Mouse (Mus musculus): ENCODE measurements around the gene Car15. TPM values are rescaled to one million over a fixed set of nuclear protein-coding genes. Genes with fewer than 3 reads are reported as not detected.

Gene Car15
- polyA plus RNA-seq, 1 experiment, result 0.66 TPM

GRCm38 (mm10) chr16:17815411-17816402 is 22.5 kb downstream of the Car15 start:
- no peaks in the 10 kb centered on the region for H3K79me2 ChIP-seq (ENCODE audit: control insufficient read depth, insufficient read depth)
- no peaks in the 10 kb centered on the region for H3K36me3 ChIP-seq (ENCODE audit: control insufficient read depth, insufficient read depth)
- no peaks in the 10 kb centered on the region for H3K27me3 ChIP-seq (ENCODE audit: control insufficient read depth, insufficient read depth, insufficient read length)
- H3K4me3 ChIP-seq (ENCODE audit: insufficient read depth, poor library complexity, severe bottlenecking), result no peak overlapping the region
- peak overlapping the region; percentile 13 for H3ac ChIP-seq (ENCODE audit: control insufficient read depth, insufficient read length, low read depth)
- no peaks in the 10 kb centered on the region for H3K79me3 ChIP-seq (ENCODE audit: low read depth)
- TF ChIP-seq MYOD1 (IDR thresholded peaks at IDR 0.05; ENCODE audit: control insufficient read depth, insufficient read length, low read depth) (no peak), CEBPB (IDR thresholded peaks at IDR 0.05; ENCODE audit: low read depth) (peak; percentile 68), CTCF (IDR thresholded peaks at IDR 0.05; ENCODE audit: control insufficient read depth, insufficient read depth, insufficient read length) (peak; percentile 99), MAX (IDR thresholded peaks at IDR 0.05) (peak; percentile 28), FOSL1 (IDR thresholded peaks at IDR 0.05; ENCODE audit: insufficient read depth, low read length, poor library complexity, severe bottlenecking) (no peak), MYOG (IDR thresholded peaks at IDR 0.05; ENCODE audit: control insufficient read depth, extremely low read depth, insufficient read length) (no peak), USF1 (IDR thresholded peaks at IDR 0.05; ENCODE audit: low read depth) (no peak)

- Histone ChIP-seq H3K79me2 (ENCODE audit: control insufficient read depth, insufficient read depth) (no peaks in the 10 kb centered on the region), H3K79me3 (ENCODE audit: low read depth) (no peaks in the 10 kb centered on the region), H3K36me3 (ENCODE audit: control insufficient read depth, insufficient read depth) (peaks cover 5% of the 10 kb centered on the region), H3K27me3 (ENCODE audit: control insufficient read depth, insufficient read depth, insufficient read length) (no peaks in the 10 kb centered on the region), H3ac (ENCODE audit: control insufficient read depth, insufficient read length, low read depth) (no peak overlapping the region), H3K4me3 (ENCODE audit: insufficient read depth, poor library complexity, severe bottlenecking) (no peak overlapping the region)
- TF ChIP-seq CTCF (IDR thresholded peaks at IDR 0.05; ENCODE audit: control insufficient read depth, insufficient read depth, insufficient read length) (no peak), USF1 (IDR thresholded peaks at IDR 0.05; ENCODE audit: low read depth) (no peak), MAX (IDR thresholded peaks at IDR 0.05) (no peak)
Measured at GRCm38 (mm10) chr16:17813173-17813572, 25.0 kb downstream of the Car15 start.

- H3K36me3 ChIP-seq (ENCODE audit: control insufficient read depth, insufficient read depth), result peaks cover 15% of the 10 kb centered on the region
- H3K4me3 ChIP-seq (ENCODE audit: insufficient read depth, poor library complexity, severe bottlenecking), result no peak overlapping the region
- H3ac ChIP-seq (ENCODE audit: control insufficient read depth, insufficient read length, low read depth), result no peak overlapping the region
- no peaks in the 10 kb centered on the region for H3K27me3 ChIP-seq (ENCODE audit: control insufficient read depth, insufficient read depth, insufficient read length)
- no peaks in the 10 kb centered on the region for H3K79me3 ChIP-seq (ENCODE audit: low read depth)
- no peak for TF ChIP-seq CTCF (IDR thresholded peaks at IDR 0.05; ENCODE audit: control insufficient read depth, insufficient read depth, insufficient read length)
- TF ChIP-seq FOSL1 (IDR thresholded peaks at IDR 0.05; ENCODE audit: insufficient read depth, low read length, poor library complexity, severe bottlenecking), result no peak
- no peak for TF ChIP-seq MYOD1 (IDR thresholded peaks at IDR 0.05; ENCODE audit: control insufficient read depth, insufficient read length, low read depth)
- peak; percentile 24 for TF ChIP-seq CEBPB (IDR thresholded peaks at IDR 0.05; ENCODE audit: low read depth)
- no peak for TF ChIP-seq MAX (IDR thresholded peaks at IDR 0.05)
- TF ChIP-seq MYOG (IDR thresholded peaks at IDR 0.05; ENCODE audit: control insufficient read depth, extremely low read depth, insufficient read length), result no peak
- no peak for TF ChIP-seq USF1 (IDR thresholded peaks at IDR 0.05; ENCODE audit: low read depth)
- H3K79me2 ChIP-seq (ENCODE audit: control insufficient read depth, insufficient read depth), result no peaks in the 10 kb centered on the region
Measured at GRCm38 (mm10) chr16:17812120-17812519, 26.0 kb downstream of the Car15 start.

- Histone ChIP-seq H3K79me3 (ENCODE audit: low read depth) (peaks cover 8% of the 10 kb centered on the region), H3ac (ENCODE audit: control insufficient read depth, insufficient read length, low read depth) (no peak overlapping the region), H3K79me2 (ENCODE audit: control insufficient read depth, insufficient read depth) (no peaks in the 10 kb centered on the region), H3K27me3 (ENCODE audit: control insufficient read depth, insufficient read depth, insufficient read length) (no peaks in the 10 kb centered on the region), H3K4me3 (ENCODE audit: insufficient read depth, poor library complexity, severe bottlenecking) (no peak overlapping the region), H3K36me3 (ENCODE audit: control insufficient read depth, insufficient read depth) (peaks cover 36% of the 10 kb centered on the region)
- TF ChIP-seq USF1 (IDR thresholded peaks at IDR 0.05; ENCODE audit: low read depth) (no peak), MYOD1 (IDR thresholded peaks at IDR 0.05; ENCODE audit: control insufficient read depth, insufficient read length, low read depth) (no peak), MYOG (IDR thresholded peaks at IDR 0.05; ENCODE audit: control insufficient read depth, extremely low read depth, insufficient read length) (no peak), FOSL1 (IDR thresholded peaks at IDR 0.05; ENCODE audit: insufficient read depth, low read length, poor library complexity, severe bottlenecking) (no peak), CTCF (IDR thresholded peaks at IDR 0.05; ENCODE audit: control insufficient read depth, insufficient read depth, insufficient read length) (no peak), CEBPB (IDR thresholded peaks at IDR 0.05; ENCODE audit: low read depth) (no peak), MAX (IDR thresholded peaks at IDR 0.05) (peak; percentile 87)
Measured at GRCm38 (mm10) chr16:17809711-17810110, 28.5 kb downstream of the Car15 start.

- Histone ChIP-seq H3K79me3 (ENCODE audit: low read depth) (peaks cover 9% of the 10 kb centered on the region), H3K27me3 (ENCODE audit: control insufficient read depth, insufficient read depth, insufficient read length) (no peaks in the 10 kb centered on the region), H3K79me2 (ENCODE audit: control insufficient read depth, insufficient read depth) (no peaks in the 10 kb centered on the region), H3K36me3 (ENCODE audit: control insufficient read depth, insufficient read depth) (peaks cover 40% of the 10 kb centered on the region), H3K4me3 (ENCODE audit: insufficient read depth, poor library complexity, severe bottlenecking) (no peak overlapping the region), H3ac (ENCODE audit: control insufficient read depth, insufficient read length, low read depth) (peak overlapping the region; percentile 34)
- TF ChIP-seq MYOG (IDR thresholded peaks at IDR 0.05; ENCODE audit: control insufficient read depth, extremely low read depth, insufficient read length) (no peak), MAX (IDR thresholded peaks at IDR 0.05) (peak; percentile 99), USF1 (IDR thresholded peaks at IDR 0.05; ENCODE audit: low read depth) (no peak), MYOD1 (IDR thresholded peaks at IDR 0.05; ENCODE audit: control insufficient read depth, insufficient read length, low read depth) (peak; percentile 71), FOSL1 (IDR thresholded peaks at IDR 0.05; ENCODE audit: insufficient read depth, low read length, poor library complexity, severe bottlenecking) (no peak), CEBPB (IDR thresholded peaks at IDR 0.05; ENCODE audit: low read depth) (no peak), CTCF (IDR thresholded peaks at IDR 0.05; ENCODE audit: control insufficient read depth, insufficient read depth, insufficient read length) (no peak)
Measured at GRCm38 (mm10) chr16:17809125-17809524, 29.0 kb downstream of the Car15 start.

Measured in C2C12 (cell line).